Mouse (Mus musculus) cerebellum, adult 9-11 months (tissue): ENCODE measurements around the gene Bace1.
A peak's percentile ranks its signal among the peaks of the same experiment; 100 is the strongest.
"Not testable (repeated sequence)": the region's sequence is repeated elsewhere in the genome, so short reads cannot be mapped to it uniquely, and the experiment has no call there.

ENCODE experiments used
- DNase-seq: peaks from one replicate; pipeline ENCODE4 v3.0.0; 2022

Bace1 gene

GRCm38 (mm10) chr9:45839139-45839981 lies 980 bp downstream of the Bace1 start:
- DNase-seq, result peak; percentile 64

DNA sequence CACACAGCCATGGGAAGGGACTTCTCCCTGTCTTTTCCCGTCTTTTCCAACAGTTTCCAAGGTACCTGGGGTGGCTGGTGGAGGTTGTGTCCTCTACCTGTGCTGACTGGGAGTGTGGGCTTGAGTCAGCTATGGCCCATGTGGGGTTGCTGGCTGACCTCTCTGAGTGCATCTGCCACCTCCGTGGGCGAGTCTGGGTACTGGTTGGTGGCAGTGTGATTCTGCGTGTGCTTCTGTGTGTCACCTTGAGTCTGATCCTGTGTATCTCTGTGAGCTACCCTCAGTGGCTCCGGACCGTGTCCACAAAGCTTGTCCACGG lies 1.6 kb downstream of the Bace1 start:
- DNase-seq, result no peak

GRCm38 (mm10) chr9:45840331-45840730 lies 2.0 kb downstream of the Bace1 start:
- no peak for DNase-seq

- no peak for DNase-seq
Measured at GRCm38 (mm10) chr9:45841458-45841857, 3.1 kb downstream of the Bace1 start.

GRCm38 (mm10) chr9:45843007-45843406 lies 4.6 kb downstream of the Bace1 start:
- no peak for DNase-seq

DNA sequence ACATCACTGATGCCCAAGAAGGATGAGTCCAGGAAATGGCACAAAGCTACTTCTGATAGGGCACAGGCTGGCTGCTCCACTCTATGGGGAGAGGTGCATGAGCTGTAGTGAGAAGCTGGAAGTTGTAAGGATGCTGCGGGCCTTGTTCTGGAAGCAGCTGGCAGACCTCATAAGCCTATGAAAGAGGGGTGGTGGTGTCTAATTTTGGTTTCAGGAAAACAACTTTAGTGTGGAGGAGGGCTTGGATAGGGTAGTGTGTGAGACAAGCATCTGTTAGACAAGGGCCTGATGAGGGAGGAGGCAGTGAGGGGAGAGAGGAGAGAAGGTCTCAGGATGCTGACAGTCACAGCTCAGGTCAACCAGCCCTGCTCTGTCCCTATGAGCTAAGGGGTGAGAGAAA lies 5.4 kb downstream of the Bace1 start:
- no peak for DNase-seq

DNA sequence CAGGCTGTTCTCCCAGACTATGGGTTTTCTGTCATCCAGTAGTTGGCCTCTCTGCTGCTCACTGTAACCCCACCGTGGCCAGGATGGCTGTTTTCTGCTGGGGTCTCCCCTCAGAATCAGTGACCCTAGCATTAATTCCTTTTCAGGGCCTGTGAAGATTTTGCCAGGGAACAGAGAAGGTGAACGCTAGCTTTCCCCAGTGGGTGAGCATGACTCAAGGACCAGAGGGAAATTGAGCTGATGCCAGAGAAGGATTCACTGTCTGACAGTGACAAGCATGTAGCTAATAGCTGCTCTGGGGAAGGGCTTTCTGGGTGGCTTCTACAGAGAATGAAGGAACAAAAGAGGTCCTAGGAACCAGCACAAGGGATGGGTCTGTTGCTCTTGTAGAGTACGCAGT lies 7.2 kb downstream of the Bace1 start:
- DNase-seq, result no peak

DNA sequence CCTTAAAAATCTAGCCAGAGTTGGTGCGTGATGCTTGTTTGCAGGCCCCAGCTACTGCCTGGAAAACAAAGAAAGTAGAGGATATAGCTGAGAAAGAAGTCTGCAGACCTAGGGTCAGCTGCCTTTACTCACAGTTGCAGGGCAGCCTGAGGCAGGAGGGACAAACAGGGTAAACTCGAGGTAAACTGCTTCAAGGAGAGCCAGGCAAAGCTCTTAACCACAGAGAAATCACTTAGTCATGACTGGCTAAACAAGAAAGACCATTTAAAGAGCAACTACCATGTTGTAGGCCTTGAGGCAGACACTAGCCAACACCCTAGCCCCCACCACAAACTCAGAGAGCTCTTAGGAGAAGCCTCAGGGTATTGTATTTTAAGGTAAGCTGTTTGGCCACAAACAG lies 7.8 kb downstream of the Bace1 start:
- not testable (repeated sequence) for DNase-seq

DNA sequence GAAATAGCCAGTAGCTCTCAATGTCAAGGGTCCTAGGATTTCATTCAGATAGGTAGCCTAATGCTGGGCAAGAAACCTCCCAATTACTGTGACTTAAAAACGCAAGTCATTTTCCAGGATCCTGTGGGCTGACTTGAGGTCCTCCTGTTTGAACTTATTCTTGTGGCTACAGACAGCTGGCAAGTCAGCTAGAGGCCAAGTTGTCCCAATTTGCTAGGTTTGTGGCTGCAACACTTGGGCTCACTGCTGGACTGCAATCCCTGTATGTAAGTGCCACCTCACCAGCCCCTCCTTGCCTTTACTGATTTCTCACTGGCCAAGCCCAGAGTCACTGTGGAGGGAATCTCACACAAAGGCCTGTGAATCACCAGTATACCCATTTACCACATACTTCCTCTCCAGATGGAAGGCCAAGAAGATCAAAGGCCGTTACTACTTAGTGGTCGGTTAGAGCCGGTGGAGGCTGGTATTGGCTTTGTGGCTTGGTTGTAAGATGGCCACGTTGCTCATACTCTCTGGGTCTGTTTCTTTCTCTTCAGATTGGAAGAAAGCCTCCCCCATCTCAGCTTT lies 8.6 kb downstream of the Bace1 start:
- DNase-seq, result no peak

DNA sequence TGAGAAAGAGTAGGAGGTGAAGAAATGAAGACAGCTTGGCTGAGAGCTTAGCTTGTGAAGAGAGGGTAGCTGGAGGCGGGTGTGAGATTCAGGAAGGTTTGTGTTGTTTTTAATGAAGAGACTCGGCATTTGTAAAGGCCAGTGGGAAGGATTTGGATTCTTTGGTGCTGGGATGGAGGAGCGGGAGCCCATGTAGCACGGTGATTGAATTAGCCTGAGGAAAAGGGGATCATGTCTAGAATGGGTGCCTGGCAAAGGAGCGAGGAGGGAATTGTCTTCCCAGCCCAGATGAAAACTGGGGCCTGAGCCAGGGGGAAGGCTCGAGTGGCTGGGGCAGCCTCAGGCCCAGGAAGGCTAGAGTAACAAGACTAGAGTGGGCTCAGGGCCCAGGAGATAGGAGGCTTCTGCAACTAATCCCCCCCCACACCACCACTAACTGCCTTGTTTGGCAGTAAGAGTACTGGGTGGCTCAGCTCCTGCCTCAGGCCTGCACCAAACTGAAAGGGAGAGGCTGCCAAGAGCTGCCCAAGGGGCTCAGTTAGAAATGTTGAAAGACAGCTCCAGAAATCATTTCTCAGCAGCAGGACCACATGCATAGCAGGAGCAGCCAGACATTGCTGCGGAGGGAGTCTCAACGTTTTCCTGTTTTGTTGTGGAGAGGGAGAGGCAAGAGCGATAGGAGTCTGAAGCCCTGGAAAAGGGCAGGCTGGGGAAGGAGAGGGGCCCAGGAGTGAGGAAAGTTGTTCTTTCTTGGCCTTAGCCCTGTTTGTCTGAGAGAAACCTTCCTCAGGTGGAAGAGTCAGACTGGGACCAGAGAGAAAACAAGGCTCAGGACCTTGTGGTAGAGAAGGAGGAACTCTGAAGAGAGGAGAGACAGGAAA lies 11.4 kb downstream of the Bace1 start:
- no peak for DNase-seq

GRCm38 (mm10) chr9:45850528-45851155 lies 12.3 kb downstream of the Bace1 start:
- no peak for DNase-seq

DNA sequence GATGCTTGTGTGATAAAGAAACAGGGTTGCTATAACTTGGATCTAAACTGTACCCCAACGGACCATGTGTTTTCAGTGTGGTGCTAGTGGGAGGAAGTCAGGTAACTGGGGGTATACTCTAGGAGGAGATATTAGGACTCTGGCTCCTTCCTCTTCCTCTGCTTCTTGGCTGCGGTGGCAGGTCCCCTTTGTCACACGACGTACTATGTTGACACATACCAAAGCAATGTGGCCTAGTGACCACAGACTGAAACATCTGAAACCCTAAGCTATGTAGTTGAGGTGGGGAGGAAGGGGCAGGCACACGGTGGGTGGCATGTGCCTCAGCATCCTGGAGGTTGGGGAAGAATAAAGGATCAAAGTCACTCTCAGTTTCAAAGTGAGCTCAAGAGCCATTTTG lies 12.9 kb downstream of the Bace1 start:
- DNase-seq, result no peak

DNA sequence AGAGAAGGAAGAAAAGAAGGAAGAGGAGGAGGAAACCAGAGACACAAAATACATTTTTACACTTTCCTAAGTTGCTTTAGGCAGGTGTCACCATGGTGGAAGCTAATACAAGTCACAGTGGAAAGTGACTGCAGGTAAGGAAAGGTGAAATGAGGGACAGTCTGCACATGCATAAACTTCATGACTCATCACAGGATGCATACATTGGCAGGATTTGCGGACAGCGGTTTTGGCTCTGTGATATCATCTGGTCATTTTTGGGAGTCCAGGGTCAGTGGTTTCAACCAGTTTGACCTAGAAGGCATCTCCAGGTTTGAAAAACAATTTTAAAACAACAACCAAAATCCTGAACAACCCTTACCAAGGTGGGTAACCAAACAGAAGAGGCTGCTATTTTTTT lies 13.4 kb downstream of the Bace1 start:
- no peak for DNase-seq

- no peak for DNase-seq
Measured at GRCm38 (mm10) chr9:45853695-45854094, 15.3 kb downstream of the Bace1 start.

DNA sequence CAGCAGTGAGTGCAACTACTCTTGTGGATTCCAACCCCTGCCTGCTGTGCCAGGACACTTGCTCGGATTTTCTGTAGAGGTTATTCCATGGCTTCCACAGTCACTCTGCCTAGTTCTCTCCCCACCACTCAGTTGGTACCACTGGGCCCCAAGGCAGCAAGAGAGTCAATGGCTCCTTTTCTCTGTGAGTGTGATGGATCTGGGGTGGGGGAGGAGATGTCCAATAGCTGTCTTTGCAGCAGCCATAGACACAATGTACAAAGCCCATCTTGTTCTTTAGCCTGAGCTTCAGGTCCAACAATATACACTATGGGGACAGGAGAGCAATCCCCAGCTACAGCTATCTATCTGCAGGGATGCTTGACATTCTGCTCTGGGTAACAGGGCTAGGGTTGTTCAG lies 15.8 kb downstream of the Bace1 start:
- DNase-seq, result no peak

- DNase-seq, result no peak
Measured at GRCm38 (mm10) chr9:45859364-45859763, 21.0 kb downstream of the Bace1 start.

DNA sequence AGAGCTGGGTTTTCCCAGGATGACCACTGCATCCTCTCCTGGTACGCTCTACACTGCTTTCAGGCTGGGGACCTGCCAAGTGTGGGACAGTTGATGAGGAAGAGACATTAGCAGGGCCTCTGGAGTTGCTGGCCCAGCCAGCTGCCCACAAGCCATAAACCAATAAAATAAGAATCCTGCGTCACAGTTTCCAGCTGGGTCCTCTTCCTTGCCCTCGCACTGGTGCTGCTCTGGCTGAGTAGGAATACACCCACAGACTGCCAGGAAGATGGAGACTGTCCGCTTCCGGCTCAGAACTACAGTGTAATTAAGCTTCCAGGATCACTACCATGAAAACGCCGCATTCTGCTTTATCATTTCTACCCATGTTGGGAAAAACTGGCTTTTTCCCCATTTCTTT lies 23.4 kb downstream of the Bace1 start:
- no peak for DNase-seq

DNA sequence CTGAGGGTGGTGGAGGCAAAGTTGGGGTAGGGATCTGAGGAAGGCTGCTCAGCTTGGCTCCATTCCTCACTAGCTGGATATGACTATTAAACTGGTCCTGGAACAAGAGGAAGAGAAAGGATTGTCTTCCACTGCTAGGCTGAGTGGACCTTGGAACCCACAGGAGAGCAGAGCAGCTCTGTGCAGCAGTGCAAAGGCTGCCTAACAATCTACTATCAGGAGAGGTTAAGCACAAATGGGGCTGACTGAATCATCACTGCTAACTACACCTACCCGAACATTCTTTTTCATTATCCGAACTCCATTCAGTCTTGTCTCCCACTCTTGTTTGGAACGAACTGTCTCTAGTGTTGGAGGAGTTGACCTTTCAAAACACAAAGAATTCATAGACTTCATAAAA lies 30.8 kb downstream of the Bace1 start:
- DNase-seq, result no peak

GRCm38 (mm10) chr9:45870265-45870664 lies 31.9 kb downstream of the Bace1 start:
- DNase-seq, result no peak

DNA sequence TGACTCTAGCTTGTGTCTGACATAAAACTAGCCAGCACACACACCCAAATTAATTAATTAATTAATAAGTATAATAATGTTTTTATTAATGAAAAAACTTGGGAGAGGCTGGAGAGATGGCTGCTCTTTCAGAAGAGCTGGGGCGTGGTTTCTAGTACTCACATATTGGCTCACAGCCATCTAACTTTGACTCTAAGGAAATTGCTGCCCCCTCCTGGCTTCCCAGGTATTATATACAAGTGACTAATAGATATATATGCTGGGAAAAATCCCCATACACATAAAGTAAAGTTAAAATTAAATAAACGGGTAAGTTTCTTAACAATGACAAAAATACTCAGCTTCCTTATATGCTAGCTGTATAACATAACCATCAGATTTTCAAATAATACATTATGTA lies 39.5 kb downstream of the Bace1 start:
- no peak for DNase-seq

DNA sequence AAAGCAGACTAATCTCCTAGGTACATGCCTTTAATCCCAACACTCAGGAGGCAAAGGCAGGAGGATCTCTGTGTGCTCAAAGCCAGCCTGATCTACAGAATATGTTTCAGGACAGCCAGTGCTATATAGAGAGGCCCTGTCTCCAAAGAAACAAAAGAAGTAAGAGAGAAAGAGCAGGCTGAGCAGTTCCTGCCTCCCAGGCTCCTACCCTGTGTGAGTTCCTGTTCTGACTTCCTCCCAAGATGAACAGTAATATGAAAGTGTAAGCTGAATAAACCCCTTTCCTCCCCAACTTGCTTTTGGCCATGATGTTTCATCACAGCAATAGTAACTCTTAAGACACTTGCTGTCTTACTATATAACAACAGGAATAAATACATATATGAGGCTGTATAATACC lies 55.3 kb downstream of the Bace1 start:
- no peak for DNase-seq

GRCm38 (mm10) chr9:45905196-45905595 lies 66.8 kb downstream of the Bace1 start:
- no peak for DNase-seq

- peak; percentile 71 for DNase-seq
Measured at GRCm38 (mm10) chr9:45905811-45906237, 67.4 kb downstream of the Bace1 start.
